20 mouse cellular contexts compared by ENCODE assay signal in the genomic region with DNA sequence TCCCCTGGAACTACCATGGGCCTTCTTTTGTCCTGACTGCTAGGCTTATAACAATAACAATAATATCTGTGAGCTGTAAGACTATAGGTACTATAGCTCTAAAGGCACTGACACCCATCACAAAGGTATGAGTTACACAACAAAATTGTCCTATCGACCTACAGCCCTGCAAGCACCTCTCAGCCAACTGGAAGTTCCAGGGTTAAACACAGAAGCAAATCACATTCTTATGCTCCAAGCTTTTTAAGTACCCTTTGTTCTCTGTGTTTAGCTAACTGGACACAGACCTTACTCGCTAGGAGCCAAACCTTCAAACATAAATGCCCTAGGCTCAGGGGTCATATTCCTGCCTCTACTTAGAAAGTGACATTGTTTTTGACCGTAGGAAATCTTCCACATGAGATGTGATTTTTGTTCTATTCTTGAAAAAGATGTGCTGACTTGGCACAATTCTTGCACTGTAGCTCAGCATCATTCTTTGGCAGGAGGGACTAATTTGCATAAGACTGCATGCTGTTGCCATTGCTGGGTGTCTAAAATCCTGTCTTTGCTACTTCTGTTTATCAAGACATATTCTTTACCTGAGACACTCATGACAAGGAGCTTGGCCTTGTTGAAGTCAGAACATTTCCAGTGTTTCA.
DNase-seq lines count a peak whose midpoint lies in the region; ATAC-seq and TF ChIP-seq lines count a peak whose summit lies in the region.
"Had no signal": no experiment of that assay in that cellular context is flagged by ENCODE, and none has a peak within 500 bp of the region (broad histone marks: within the 10 kb centered on the region; RNA-seq: fewer than 3 reads in every experiment).

No protein-coding gene starts in this region.

- H3K36me3 ChIP-seq in embryonic facial prominence, embryonic 11.5 days (replicated peaks; ENCODE audit: control insufficient read depth, insufficient read depth, low read depth, low read length), result no peaks in the 10 kb centered on the region
- H3K36me3 ChIP-seq in embryonic facial prominence, embryonic 10.5 days (replicated peaks), result no peaks in the 10 kb centered on the region
- no peaks in the 10 kb centered on the region for H3K36me3 ChIP-seq in midbrain, embryonic 14.5 days (ENCODE audit: control insufficient read depth, insufficient read depth, low read length)
- no peaks in the 10 kb centered on the region for H3K36me3 ChIP-seq in midbrain, embryonic 15.5 days (replicated peaks)
- H3K36me3 ChIP-seq in limb, embryonic 10.5 days, result no peaks in the 10 kb centered on the region
- H3K36me3 ChIP-seq in liver, postnatal 0 days (replicated peaks; ENCODE audit: insufficient read depth, low read length), result no peaks in the 10 kb centered on the region
- H3K36me3 ChIP-seq: heart, embryonic 13.5 days; liver, embryonic 12.5 days; lung, embryonic 15.5 days; midbrain, embryonic 13.5 days had no signal

- peak; percentile 31 for DNase-seq in embryonic facial prominence, embryonic 11.5 days (ENCODE audit: low spot score)
- DNase-seq in embryonic facial prominence, embryonic 10.5 days (ENCODE audit: low spot score), result no peak
- DNase-seq in midbrain, embryonic 14.5 days, result peak; percentile 52
- peak; percentile 26 for DNase-seq in brain, embryonic 18.5 days (ENCODE audit: low read depth, low spot score)
- DNase-seq in limb, embryonic 10.5 days (ENCODE audit: low spot score), result no peak
- DNase-seq in testis, postnatal 14 days (ENCODE audit: low spot score), result no peak
- DNase-seq in liver, postnatal 0 days, result no peak
- DNase-seq: cerebellum, postnatal 10 days; gastrocnemius, adult 2 months; heart, postnatal 36 days; layer of hippocampus, postnatal 36 days; spleen, adult 18-20 months had no signal

- no peak for ATAC-seq in embryonic facial prominence, embryonic 11.5 days (replicated peaks; ENCODE audit: insufficient number of reproducible peaks, low FRiP score, low TSS enrichment, low read depth)
- no peak for ATAC-seq in midbrain, embryonic 14.5 days (ENCODE audit: low FRiP score, low TSS enrichment)
- no peak for ATAC-seq in midbrain, embryonic 15.5 days (replicated peaks)
- ATAC-seq in liver, postnatal 0 days, result no peak
- ATAC-seq: intestine, postnatal 0 days; liver, embryonic 12.5 days; midbrain, embryonic 13.5 days had no signal

- no peak for TF ChIP-seq EP300 in liver, postnatal 0 days (IDR thresholded peaks at IDR 0.05; ENCODE audit: low read depth)

- H3K27ac ChIP-seq in embryonic facial prominence, embryonic 11.5 days (replicated peaks; ENCODE audit: low read depth, low read length), result no peak overlapping the region
- H3K27ac ChIP-seq in embryonic facial prominence, embryonic 10.5 days (replicated peaks), result no peak overlapping the region
- 0 out of 2 replicates have a peak overlapping the region, but pooled peaks have one; percentile 45 for H3K27ac ChIP-seq in midbrain, embryonic 14.5 days (replicated peaks; ENCODE audit: low read depth, low read length)
- no peak overlapping the region for H3K27ac ChIP-seq in midbrain, embryonic 15.5 days
- peak overlapping the region; percentile 30; the same call in 1 of the 2 replicates for H3K27ac ChIP-seq in limb, embryonic 10.5 days
- H3K27ac ChIP-seq in liver, postnatal 0 days (ENCODE audit: low read depth), result no peak overlapping the region
- H3K27ac ChIP-seq: gastrocnemius, adult 2 months; heart, embryonic 13.5 days; liver, embryonic 12.5 days; lung, embryonic 15.5 days; macrophage; midbrain, embryonic 13.5 days had no signal

- no peak overlapping the region for H3K9ac ChIP-seq in embryonic facial prominence, embryonic 11.5 days (replicated peaks; ENCODE audit: low read length)
- no peak overlapping the region for H3K9ac ChIP-seq in midbrain, embryonic 14.5 days (replicated peaks; ENCODE audit: low read length)
- H3K9ac ChIP-seq in midbrain, embryonic 15.5 days, result no peak overlapping the region
- no peak overlapping the region for H3K9ac ChIP-seq in liver, postnatal 0 days (replicated peaks)
- H3K9ac ChIP-seq: heart, embryonic 13.5 days; liver, embryonic 12.5 days; lung, embryonic 15.5 days; midbrain, embryonic 13.5 days had no signal

- WGBS in embryonic facial prominence, embryonic 11.5 days, result 26% methylated on average over 3 of the region's 3 CpGs
- WGBS in embryonic facial prominence, embryonic 10.5 days, result 30% methylated on average over 3 of the region's 3 CpGs
- 31% methylated on average over 3 of the region's 3 CpGs for WGBS in midbrain, embryonic 14.5 days
- WGBS in midbrain, embryonic 15.5 days, result 40% methylated on average over 3 of the region's 3 CpGs
- WGBS in limb, embryonic 10.5 days, result 54% methylated on average over 3 of the region's 3 CpGs
- 45% methylated on average over 3 of the region's 3 CpGs for WGBS in liver, postnatal 0 days (ENCODE audit: insufficient replicate concordance)

- no peaks in the 10 kb centered on the region for H3K4me1 ChIP-seq in embryonic facial prominence, embryonic 11.5 days (ENCODE audit: control insufficient read depth, insufficient read depth, low read length)
- H3K4me1 ChIP-seq in embryonic facial prominence, embryonic 10.5 days, result 0 out of 2 replicates have a peak, but pooled peaks cover 6% of the 10 kb centered on the region
- no peaks in the 10 kb centered on the region for H3K4me1 ChIP-seq in midbrain, embryonic 14.5 days (ENCODE audit: control insufficient read depth, insufficient read depth, low read length)
- H3K4me1 ChIP-seq in midbrain, embryonic 15.5 days, result no peaks in the 10 kb centered on the region
- no peaks in the 10 kb centered on the region for H3K4me1 ChIP-seq in limb, embryonic 10.5 days
- no peaks in the 10 kb centered on the region for H3K4me1 ChIP-seq in liver, postnatal 0 days (ENCODE audit: insufficient read depth)
- H3K4me1 ChIP-seq: heart, embryonic 13.5 days; liver, embryonic 12.5 days; lung, embryonic 15.5 days; midbrain, embryonic 13.5 days had no signal

- no peaks in the 10 kb centered on the region for H3K9me3 ChIP-seq in embryonic facial prominence, embryonic 11.5 days (replicated peaks; ENCODE audit: control insufficient read depth, low read length)
- no peaks in the 10 kb centered on the region for H3K9me3 ChIP-seq in embryonic facial prominence, embryonic 10.5 days
- no peaks in the 10 kb centered on the region for H3K9me3 ChIP-seq in midbrain, embryonic 14.5 days (ENCODE audit: control insufficient read depth, low read length)
- H3K9me3 ChIP-seq in midbrain, embryonic 15.5 days, result 0 out of 2 replicates have a peak, but pooled peaks cover 3% of the 10 kb centered on the region
- H3K9me3 ChIP-seq in limb, embryonic 10.5 days (replicated peaks), result no peaks in the 10 kb centered on the region
- no peaks in the 10 kb centered on the region for H3K9me3 ChIP-seq in liver, postnatal 0 days (ENCODE audit: low read length)
- H3K9me3 ChIP-seq: heart, embryonic 13.5 days; liver, embryonic 12.5 days; lung, embryonic 15.5 days; midbrain, embryonic 13.5 days had no signal

- no peak overlapping the region for H3K4me3 ChIP-seq in embryonic facial prominence, embryonic 11.5 days (ENCODE audit: low read depth, low read length)
- no peak overlapping the region for H3K4me3 ChIP-seq in embryonic facial prominence, embryonic 10.5 days
- no peak overlapping the region for H3K4me3 ChIP-seq in midbrain, embryonic 14.5 days (replicated peaks; ENCODE audit: low read depth, low read length)
- H3K4me3 ChIP-seq in midbrain, embryonic 15.5 days, result no peak overlapping the region
- H3K4me3 ChIP-seq in limb, embryonic 10.5 days, result no peak overlapping the region
- H3K4me3 ChIP-seq in liver, postnatal 0 days (ENCODE audit: low read depth, low read length), result no peak overlapping the region
- H3K4me3 ChIP-seq: erythroblast, embryonic 14.5 days; gastrocnemius, adult 2 months; heart, embryonic 13.5 days; liver, embryonic 12.5 days; lung, embryonic 15.5 days; midbrain, embryonic 13.5 days had no signal

- H3K27me3 ChIP-seq in embryonic facial prominence, embryonic 11.5 days (ENCODE audit: control insufficient read depth, insufficient read depth, low read length), result no peaks in the 10 kb centered on the region
- no peaks in the 10 kb centered on the region for H3K27me3 ChIP-seq in embryonic facial prominence, embryonic 10.5 days (replicated peaks; ENCODE audit: low read depth, poor library complexity, severe bottlenecking)
- H3K27me3 ChIP-seq in midbrain, embryonic 14.5 days (ENCODE audit: control insufficient read depth, insufficient read depth, low read length), result no peaks in the 10 kb centered on the region
- no peaks in the 10 kb centered on the region for H3K27me3 ChIP-seq in midbrain, embryonic 15.5 days (replicated peaks)
- H3K27me3 ChIP-seq in limb, embryonic 10.5 days (ENCODE audit: low read depth, poor library complexity, severe bottlenecking), result no peaks in the 10 kb centered on the region
- H3K27me3 ChIP-seq in liver, postnatal 0 days (ENCODE audit: insufficient read depth, low read length), result no peaks in the 10 kb centered on the region
- H3K27me3 ChIP-seq: heart, embryonic 13.5 days; liver, embryonic 12.5 days; lung, embryonic 15.5 days; midbrain, embryonic 13.5 days had no signal

- no peak overlapping the region for H3K4me2 ChIP-seq in embryonic facial prominence, embryonic 11.5 days (ENCODE audit: low read depth, low read length)
- no peak overlapping the region for H3K4me2 ChIP-seq in midbrain, embryonic 14.5 days (ENCODE audit: low read length)
- no peak overlapping the region for H3K4me2 ChIP-seq in midbrain, embryonic 15.5 days
- no peak overlapping the region for H3K4me2 ChIP-seq in liver, postnatal 0 days (ENCODE audit: low read depth, low read length)
- H3K4me2 ChIP-seq: heart, embryonic 13.5 days; liver, embryonic 12.5 days; lung, embryonic 15.5 days; midbrain, embryonic 13.5 days had no signal

- TF ChIP-seq CTCF in liver, postnatal 0 days (IDR thresholded peaks at IDR 0.05; ENCODE audit: low read depth), result no peak

Comparison
In these comparisons a context has a peak if more than half of its experiments do, and no peak if none do; other contexts are left out.
1. DNase-seq: peak in embryonic facial prominence, embryonic 11.5 days (single experiment), midbrain, embryonic 14.5 days (single experiment) and brain, embryonic 18.5 days (single experiment); none in embryonic facial prominence, embryonic 10.5 days (single experiment), limb, embryonic 10.5 days (single experiment), testis, postnatal 14 days (single experiment) and liver, postnatal 0 days (single experiment).
2. H3K27ac ChIP-seq: peak in midbrain, embryonic 14.5 days (single experiment) and limb, embryonic 10.5 days (single experiment); none in embryonic facial prominence, embryonic 11.5 days (single experiment), embryonic facial prominence, embryonic 10.5 days (single experiment), midbrain, embryonic 15.5 days (single experiment) and liver, postnatal 0 days (single experiment).